Mouse (Mus musculus) lung, adult 2 months (tissue): ENCODE results near the gene Rel. TPM values are rescaled to one million over a fixed set of nuclear protein-coding genes. Genes with fewer than 3 reads are reported as not detected.

Experiments
- DNase-seq: peaks from one replicate; pipeline ENCODE4 v3.0.0; 2022
- H3K4me1 ChIP-seq: fragments of 200-500 bp; 2 replicates; pipeline ENCODE4 v1.6.1; 2011; ENCODE audit warnings: low read length; ENCODE audit not compliant: control insufficient read depth, insufficient read depth
- H3K4me3 ChIP-seq: fragments of 200-500 bp; replicated peaks from 2 replicates; pipeline ENCODE3; 2011; ENCODE audit warnings: low read depth, mild to moderate bottlenecking, control low read depth, low read length; ENCODE audit errors: extremely low read depth
- CTCF ChIP-seq: fragments of 200-500 bp; IDR thresholded peaks from 2 replicates; pipeline ENCODE4 v1.5.1; 2011; ENCODE audit warnings: mild to moderate bottlenecking, low read length, control low read depth; ENCODE audit not compliant: insufficient read depth
- POLR2A ChIP-seq: fragments of 200-500 bp; IDR thresholded peaks from 2 replicates; pipeline ENCODE4 v1.6.1; 2011; ENCODE audit warnings: low read depth, mild to moderate bottlenecking, control low read depth, low read length, borderline replicate concordance; ENCODE audit errors: extremely low read depth
- WGBS: fragments of 180-500 bp; shearing (Covaris S2); methylation state at CpG from one replicate; pipeline ENCODE4 v1.1.7; 2018; 5-methylcytosine and 5-hydroxymethylcytosine counted together
- polyA plus RNA-seq: library from polyadenylated mRNA; depleted of rRNA; stranded (reverse); fragments of >200 nt; gene quantifications from 2 replicates; pipeline ENCODE4 v1.2.3, GENCODE M21; 2012

Gene Rel
- polyA plus RNA-seq, 1 experiment, result 4.1 TPM

DNA sequence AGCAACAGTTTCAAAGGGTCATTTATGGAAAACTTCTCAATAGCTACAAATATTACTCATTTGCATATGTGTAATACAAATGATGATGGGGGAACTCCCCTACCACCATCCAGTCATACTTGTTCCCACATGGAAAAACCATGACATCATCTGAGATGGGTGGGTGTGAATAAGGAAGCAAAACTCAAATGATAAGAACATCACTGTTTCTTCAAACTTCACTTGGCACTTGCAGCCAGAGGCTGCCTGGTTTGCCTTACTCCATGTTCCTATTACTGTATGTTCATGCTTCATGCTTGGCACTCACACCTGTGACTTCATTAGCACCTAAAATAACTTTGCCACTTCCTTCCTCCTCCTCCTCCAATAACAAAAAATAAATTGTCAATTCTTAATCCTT is 16.4 kb downstream of the Rel start:
- Histone ChIP-seq H3K4me3 (no peak overlapping the region), H3K4me1 (0 out of 2 replicates have a peak, but pooled peaks cover 2% of the 10 kb centered on the region)
- no peak for DNase-seq
- TF ChIP-seq POLR2A (no peak), CTCF (no peak)

DNA sequence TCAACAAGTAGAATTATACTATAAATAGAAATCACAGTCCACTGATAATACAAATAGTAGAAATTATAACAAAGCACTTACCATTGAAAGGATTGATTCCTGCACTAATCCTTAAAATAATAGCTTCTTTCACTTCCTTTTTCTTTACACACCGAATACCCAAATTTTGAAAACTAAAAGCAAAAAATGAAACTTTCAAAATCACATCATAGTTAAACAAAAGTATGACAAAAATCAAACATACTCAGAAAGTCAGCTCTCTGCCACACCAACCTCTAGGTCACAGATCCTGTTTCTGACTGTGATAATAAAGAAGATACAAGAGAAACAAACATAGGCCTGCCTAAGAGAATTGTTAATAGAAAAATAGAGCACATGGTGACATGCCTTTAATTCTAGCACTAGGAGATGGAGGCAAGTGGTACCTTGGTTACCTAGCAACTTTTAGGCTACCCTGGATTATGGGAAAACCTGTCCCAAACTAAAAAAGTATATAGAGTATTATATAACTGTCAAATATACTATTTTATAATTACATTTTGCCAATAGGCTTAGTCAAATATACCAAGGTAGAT is 17.5 kb downstream of the Rel start:
- WGBS, result 82% methylated on average over 1 of the region's 1 CpGs

DNA sequence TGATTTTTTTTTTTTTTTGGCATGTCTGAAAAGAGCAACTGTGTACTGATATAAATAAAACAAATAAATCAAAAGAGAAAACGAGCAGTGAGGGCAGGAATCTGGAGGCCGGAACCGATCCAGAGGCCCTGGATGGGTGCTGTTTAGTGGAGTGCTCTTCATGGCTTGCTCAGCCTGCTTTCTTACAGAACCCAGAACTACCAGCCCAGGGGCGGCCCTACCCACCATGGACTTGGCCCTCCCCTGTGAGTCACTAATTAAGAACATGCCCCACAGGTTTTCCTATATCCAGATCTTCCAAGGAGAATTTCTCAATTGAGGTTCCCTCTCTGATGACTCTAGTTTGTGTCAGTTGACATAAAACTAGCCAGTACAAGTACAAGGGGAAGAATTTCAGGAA is 24.7 kb downstream of the Rel start:
- no peak for TF ChIP-seq POLR2A
- no peak for TF ChIP-seq CTCF
- Histone ChIP-seq H3K4me1 (no peaks in the 10 kb centered on the region), H3K4me3 (no peak overlapping the region)
- DNase-seq, result no peak
- 71% methylated on average over 4 of the region's 4 CpGs for WGBS

More for the DNA sequence above, 17.5 kb downstream of the Rel start:
- no peak for DNase-seq
- TF ChIP-seq CTCF (no peak), POLR2A (no peak)
- Histone ChIP-seq H3K4me1 (0 out of 2 replicates have a peak, but pooled peaks cover 2% of the 10 kb centered on the region), H3K4me3 (no peak overlapping the region)

DNA sequence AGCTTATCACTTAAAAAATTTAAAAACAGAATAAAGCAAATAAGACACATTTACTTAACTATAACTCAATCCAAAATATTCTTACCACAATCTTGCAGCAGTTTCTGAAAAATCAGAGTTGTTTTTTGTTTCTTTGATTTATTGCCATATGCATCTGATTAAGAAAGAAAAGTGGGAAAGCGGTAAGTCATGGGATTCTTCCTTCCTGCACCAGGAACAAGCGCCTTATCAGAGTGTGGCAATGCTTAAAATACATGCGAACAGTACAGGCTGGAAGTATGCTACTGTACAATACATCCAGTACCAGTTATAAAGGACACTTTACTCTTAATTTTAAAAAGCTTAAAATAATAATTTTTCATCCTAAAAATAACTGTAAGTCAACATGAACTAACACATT is 26.4 kb downstream of the Rel start:
- DNase-seq, result no peak
- 83% methylated on average over 3 of the region's 3 CpGs for WGBS
- TF ChIP-seq POLR2A, result no peak
- TF ChIP-seq CTCF, result no peak
- H3K4me3 ChIP-seq, result no peak overlapping the region
- H3K4me1 ChIP-seq, result no peaks in the 10 kb centered on the region

DNA sequence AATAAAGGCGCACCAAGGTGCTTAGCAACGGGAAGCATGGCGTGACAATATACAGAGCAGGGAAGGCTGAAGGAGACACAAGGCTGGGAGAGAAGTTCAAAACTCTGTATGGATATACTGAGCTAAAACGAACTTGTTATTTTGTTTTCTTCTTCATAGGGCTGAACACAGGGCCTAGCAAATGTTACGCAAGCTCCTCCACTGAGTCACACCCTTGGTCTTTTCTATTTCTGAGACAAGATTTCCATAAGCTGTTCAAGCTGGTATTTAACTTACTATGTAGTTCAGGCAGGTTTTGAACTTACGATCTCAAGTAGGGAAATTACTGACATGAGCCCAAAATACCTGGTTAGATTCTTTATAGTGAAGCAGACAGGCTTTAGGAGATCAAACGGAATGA is 29.4 kb downstream of the Rel start:
- H3K4me3 ChIP-seq, result no peak overlapping the region
- no peak for TF ChIP-seq CTCF
- TF ChIP-seq POLR2A, result no peak
- 96% methylated on average over 7 of the region's 7 CpGs for WGBS
- no peak for DNase-seq
- H3K4me1 ChIP-seq, result no peaks in the 10 kb centered on the region

DNA sequence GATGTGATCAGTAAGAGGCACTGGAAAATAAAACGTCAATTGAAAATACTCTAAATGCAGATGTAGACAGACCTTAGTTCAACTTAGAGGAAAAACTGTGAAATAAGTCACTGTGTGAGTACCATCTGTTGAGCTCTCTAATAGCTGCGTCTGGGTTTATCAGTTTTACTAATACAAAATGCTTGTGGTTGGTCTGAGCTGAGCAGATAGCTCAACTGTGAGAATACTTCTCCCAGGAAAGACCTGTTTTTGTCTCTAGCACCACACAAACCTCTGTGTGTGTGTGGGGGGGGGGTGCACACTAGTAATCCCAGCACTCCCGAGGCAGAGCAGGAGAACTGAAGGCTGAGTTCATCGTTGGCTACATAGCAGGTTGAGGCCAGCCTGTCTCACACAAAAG is 29.9 kb downstream of the Rel start:
- Histone ChIP-seq H3K4me3 (no peak overlapping the region), H3K4me1 (no peaks in the 10 kb centered on the region)
- DNase-seq, result no peak
- TF ChIP-seq POLR2A, result no peak
- TF ChIP-seq CTCF, result no peak
- WGBS, result 77% methylated on average over 4 of the region's 4 CpGs

DNA sequence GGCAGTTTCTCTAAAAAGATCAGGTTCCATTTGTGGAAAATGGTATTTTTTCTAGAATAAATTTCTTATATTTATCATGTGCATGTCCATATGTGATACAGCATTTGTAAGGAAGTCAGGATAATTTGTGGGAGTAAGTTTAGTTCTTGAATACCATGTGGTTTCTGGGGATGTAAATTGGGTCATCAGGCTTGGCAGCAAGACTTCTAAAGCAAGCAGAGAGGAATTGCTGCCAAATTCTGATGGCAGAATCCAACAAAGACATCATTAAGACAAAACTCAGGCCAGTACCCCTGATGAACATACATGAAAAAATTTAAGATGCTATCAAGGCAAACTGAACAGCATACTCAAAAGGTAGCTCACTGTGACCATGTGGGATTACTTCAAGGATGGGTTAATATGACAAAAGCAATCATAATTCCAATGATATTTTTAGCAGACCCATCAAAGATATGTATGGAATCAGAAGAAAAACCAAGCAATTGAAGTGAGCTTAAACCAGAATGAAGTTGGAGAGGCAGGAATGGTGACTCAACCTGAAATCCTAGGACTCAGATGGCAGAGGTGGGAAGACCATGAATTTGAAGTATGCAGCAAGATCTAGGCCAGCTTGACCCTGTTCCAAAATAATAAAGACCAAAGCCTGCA is 34.8 kb downstream of the Rel start:
- DNase-seq, result no peak
- TF ChIP-seq CTCF, result no peak
- no peak for TF ChIP-seq POLR2A
- Histone ChIP-seq H3K4me1 (no peaks in the 10 kb centered on the region; the same call in 1 of the 2 replicates), H3K4me3 (no peak overlapping the region)

DNA sequence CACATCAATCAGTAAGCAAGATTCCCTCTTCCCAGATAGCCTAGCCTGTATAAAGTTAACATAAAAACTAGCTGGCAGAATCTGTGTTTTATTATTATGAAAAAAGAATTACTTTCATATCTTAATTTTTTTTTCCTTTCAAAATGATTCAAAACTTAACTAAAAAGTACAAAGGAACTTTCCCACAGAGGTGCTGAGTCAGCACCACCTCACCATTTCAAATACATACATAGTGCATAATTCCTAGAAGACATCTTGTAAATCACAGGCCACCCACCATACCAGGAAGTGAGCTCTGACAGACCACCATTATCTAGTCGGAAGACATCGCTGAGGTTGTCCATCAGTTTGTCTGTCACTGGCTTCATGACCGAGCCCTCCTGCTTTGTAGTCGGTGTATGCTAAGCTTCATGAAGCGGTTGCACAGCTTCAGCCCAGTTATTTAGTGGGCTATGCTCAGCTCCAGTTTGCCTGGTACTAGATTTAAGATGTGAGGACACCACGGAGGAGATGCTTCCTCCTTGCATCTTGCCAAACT is 36.0 kb downstream of the Rel start:
- TF ChIP-seq CTCF (no peak), POLR2A (no peak)
- Histone ChIP-seq H3K4me1 (no peaks in the 10 kb centered on the region; the same call in 1 of the 2 replicates), H3K4me3 (no peak overlapping the region)
- 90% methylated on average over 6 of the region's 6 CpGs for WGBS
- DNase-seq, result no peak

DNA sequence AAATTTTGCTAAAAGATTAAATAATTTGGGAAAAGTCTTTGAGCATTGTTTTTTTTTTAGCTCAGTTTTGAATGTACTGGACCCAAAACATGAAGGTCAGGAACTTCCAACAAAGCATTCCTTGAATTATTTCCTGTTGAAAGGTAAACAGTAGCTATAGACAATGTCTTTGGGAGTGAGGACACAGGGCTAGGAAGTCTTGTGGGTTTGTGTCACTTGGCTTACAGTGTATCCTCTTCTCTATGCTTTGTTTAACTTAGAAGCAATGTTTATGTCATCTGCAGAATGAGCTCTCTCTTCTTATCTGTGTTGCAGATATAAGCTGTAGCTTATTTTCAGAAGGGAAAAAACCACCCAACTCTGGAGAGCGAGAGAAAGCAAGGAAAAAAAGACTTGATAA is 37.9 kb downstream of the Rel start:
- Histone ChIP-seq H3K4me3 (no peak overlapping the region), H3K4me1 (peaks cover under 1% of the 10 kb centered on the region)
- no peak for TF ChIP-seq CTCF
- no peak for TF ChIP-seq POLR2A
- no peak for DNase-seq
- 56% methylated on average over 1 of the region's 1 CpGs for WGBS

DNA sequence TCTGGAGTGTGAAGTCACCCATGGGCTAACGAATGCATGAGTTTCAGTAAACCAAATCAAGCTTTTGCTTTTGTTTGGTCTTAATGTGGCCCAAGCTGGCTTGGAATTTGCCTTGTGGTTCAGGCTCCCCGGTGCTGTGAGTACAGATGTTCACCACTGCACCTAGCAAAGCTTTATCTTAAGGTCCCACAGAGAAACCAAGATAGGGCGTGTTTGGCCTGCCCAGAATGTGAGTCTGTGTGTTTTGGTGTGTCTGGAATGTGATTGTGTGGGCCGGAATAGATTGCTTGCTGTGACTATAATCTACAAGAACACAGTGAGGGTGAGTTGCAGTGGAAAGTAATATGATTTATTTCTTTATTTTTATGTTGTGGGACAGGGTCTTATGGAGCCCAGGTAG is 40.6 kb downstream of the Rel start:
- Histone ChIP-seq H3K4me1 (peaks cover 2% of the 10 kb centered on the region), H3K4me3 (no peak overlapping the region)
- WGBS, result 72% methylated on average over 4 of the region's 4 CpGs
- no peak for DNase-seq
- TF ChIP-seq POLR2A, result no peak
- TF ChIP-seq CTCF, result no peak

DNA sequence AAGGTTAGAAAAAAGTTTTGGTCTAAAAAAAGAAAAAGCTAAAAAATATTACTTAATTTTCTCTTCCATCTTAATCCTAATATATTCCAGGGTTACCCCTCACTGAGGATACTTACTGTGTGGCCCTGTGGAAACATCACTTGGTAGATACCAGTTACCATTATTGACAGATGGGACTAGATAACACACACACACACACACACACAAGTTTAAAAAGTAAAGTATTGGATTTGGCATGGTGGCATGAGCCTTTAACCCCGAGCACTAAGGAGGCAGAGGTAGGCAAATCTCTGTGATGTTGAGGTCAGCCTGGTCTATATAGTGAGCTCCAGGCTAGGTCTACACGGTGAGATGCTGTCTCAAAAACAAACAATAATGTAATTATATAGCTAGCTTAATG is 42.6 kb downstream of the Rel start:
- Histone ChIP-seq H3K4me3 (no peak overlapping the region), H3K4me1 (peaks cover 2% of the 10 kb centered on the region)
- no peak for DNase-seq
- TF ChIP-seq CTCF, result no peak
- TF ChIP-seq POLR2A, result no peak
- 90% methylated on average over 2 of the region's 2 CpGs for WGBS
